Mouse (Mus musculus) C2C12 (cell line): ENCODE results near the gene Gm20605. TPM values are rescaled to one million over a fixed set of nuclear protein-coding genes. Genes with fewer than 3 reads are reported as not detected.

Experiments
- H3K27me3 ChIP-seq: one replicate; pipeline ENCODE4 v1.6.1; 2011; ENCODE audit not compliant: control insufficient read depth, insufficient read depth, insufficient read length
- H3K36me3 ChIP-seq: one replicate; pipeline ENCODE4 v1.6.1; 2011; ENCODE audit not compliant: control insufficient read depth, insufficient read depth
- H3K4me3 ChIP-seq: one replicate; pipeline ENCODE4 v1.5.1; 2011; ENCODE audit warnings: mild to moderate bottlenecking, control low read depth; ENCODE audit not compliant: poor library complexity, insufficient read depth, severe bottlenecking
- H3K79me2 ChIP-seq: one replicate; pipeline ENCODE4 v1.6.1; 2011; ENCODE audit not compliant: control insufficient read depth, insufficient read depth
- H3K79me3 ChIP-seq: one replicate; pipeline ENCODE4 v1.6.1; 2011; ENCODE audit warnings: low read depth, control low read depth
- H3ac ChIP-seq: one replicate; pipeline ENCODE3; 2011; ENCODE audit warnings: low read depth; ENCODE audit not compliant: control insufficient read depth, insufficient read length
- CEBPB ChIP-seq: IDR thresholded peaks from one replicate; pipeline ENCODE4 v1.6.1; 2011; ENCODE audit warnings: low read depth, mild to moderate bottlenecking, control low read depth, moderate library complexity
- CTCF ChIP-seq: IDR thresholded peaks from one replicate; pipeline ENCODE4 v1.5.1; 2011; ENCODE audit not compliant: control insufficient read depth, insufficient read depth, insufficient read length
- FOSL1 ChIP-seq: IDR thresholded peaks from one replicate; pipeline ENCODE4 v1.8.0; 2011; ENCODE audit warnings: mild to moderate bottlenecking, low read length; ENCODE audit not compliant: poor library complexity, insufficient read depth, severe bottlenecking
- MAX ChIP-seq: IDR thresholded peaks from one replicate; pipeline ENCODE4 v1.6.1; 2011; ENCODE audit warnings: mild to moderate bottlenecking, control low read depth
- MYOD1 ChIP-seq: IDR thresholded peaks from one replicate; pipeline ENCODE4 v1.6.1; 2011; ENCODE audit warnings: low read depth; ENCODE audit not compliant: control insufficient read depth, insufficient read length
- MYOG ChIP-seq: IDR thresholded peaks from one replicate; pipeline ENCODE4 v1.6.1; 2011; ENCODE audit not compliant: control insufficient read depth, insufficient read length; ENCODE audit errors: extremely low read depth
- USF1 ChIP-seq: IDR thresholded peaks from one replicate; pipeline ENCODE4 v1.6.1; 2011; ENCODE audit warnings: low read depth, mild to moderate bottlenecking, control low read depth, moderate library complexity
- polyA plus RNA-seq: library from polyadenylated mRNA; unstranded; fragments of >200 nt; fragmentation: generic; extraction: Trizol; gene quantifications from one replicate; pipeline ENCODE4 v1.2.1, GENCODE M21; 2012; ENCODE audit warnings: missing spikeins

Gene Gm20605
- polyA plus RNA-seq, 1 experiment: 5.0 TPM

- H3K36me3 ChIP-seq: no peaks in the 10 kb centered on the region
Measured at GRCm38 (mm10) chr5:137690531-137690930, 61.6 kb downstream of the Gm20605 start.

DNA sequence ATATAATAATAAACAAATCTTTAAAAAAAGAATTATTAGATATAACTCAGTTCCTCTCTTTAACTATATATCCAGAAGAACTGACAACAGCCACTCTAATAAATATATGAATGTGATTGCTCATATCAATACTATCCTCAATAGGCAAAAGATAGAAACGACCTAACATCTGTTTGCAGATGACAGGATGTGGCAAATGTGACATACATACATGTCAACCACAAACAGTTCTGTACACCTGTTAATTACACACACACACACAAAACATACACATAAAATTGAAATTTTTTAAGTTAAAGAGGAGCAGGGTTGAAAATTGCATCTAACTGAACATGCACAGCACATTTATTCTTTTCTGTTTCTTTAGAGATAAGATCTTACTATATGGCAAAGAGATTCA lies 62.9 kb downstream of the Gm20605 start:
- no peak overlapping the region for H3ac ChIP-seq
- H3K27me3 ChIP-seq: no peaks in the 10 kb centered on the region
- no peaks in the 10 kb centered on the region for H3K79me2 ChIP-seq
- TF ChIP-seq CEBPB (no peak), CTCF (no peak), FOSL1 (no peak), MYOG (no peak), MYOD1 (no peak), MAX (no peak), USF1 (no peak)
- no peaks in the 10 kb centered on the region for H3K79me3 ChIP-seq
- no peaks in the 10 kb centered on the region for H3K36me3 ChIP-seq
- no peak overlapping the region for H3K4me3 ChIP-seq

More at GRCm38 (mm10) chr5:137690531-137690930, 61.6 kb downstream of the Gm20605 start:
- Histone ChIP-seq H3K4me3 (no peak overlapping the region), H3ac (no peak overlapping the region), H3K79me2 (no peaks in the 10 kb centered on the region), H3K27me3 (no peaks in the 10 kb centered on the region), H3K79me3 (no peaks in the 10 kb centered on the region)
- TF ChIP-seq MYOG (no peak), MAX (no peak), FOSL1 (no peak), CEBPB (no peak)

Other genes with a start within 250 kb of the Gm20605 start
- 0.01 TPM for gene Zan, start 152.1 kb upstream of the Gm20605 start, polyA plus RNA-seq
- 63.5 TPM for gene Pop7, start 126.7 kb upstream of the Gm20605 start, polyA plus RNA-seq
- gene Gigyf1, start 110.6 kb upstream of the Gm20605 start, polyA plus RNA-seq: 6.9 TPM
- gene Epo, start 95.9 kb upstream of the Gm20605 start, polyA plus RNA-seq: not detected
- gene Gnb2, start 95.7 kb upstream of the Gm20605 start, polyA plus RNA-seq: 672 TPM
- gene Actl6b, start 75.7 kb upstream of the Gm20605 start, polyA plus RNA-seq: not detected
- gene Tfr2, start 59.3 kb upstream of the Gm20605 start, polyA plus RNA-seq: 0.14 TPM
- gene Mospd3, start 28.1 kb upstream of the Gm20605 start, polyA plus RNA-seq: 28.6 TPM
- gene Pcolce, start 15.4 kb upstream of the Gm20605 start, polyA plus RNA-seq: 651 TPM
- gene Fbxo24, start 173 bp upstream of the Gm20605 start, polyA plus RNA-seq: 0.29 TPM
- 27.5 TPM for gene Lrch4, start 54 bp upstream of the Gm20605 start, polyA plus RNA-seq
- gene Sap25, start 12.2 kb downstream of the Gm20605 start, polyA plus RNA-seq: 4.4 TPM
- 0.05 TPM for gene Irs3, start 16.5 kb downstream of the Gm20605 start, polyA plus RNA-seq
- 15.6 TPM for gene Agfg2, start 55.6 kb downstream of the Gm20605 start, polyA plus RNA-seq
- gene Nyap1, start 112.4 kb downstream of the Gm20605 start, polyA plus RNA-seq: 3.6 TPM
- 32.4 TPM for gene Tsc22d4, start 116.6 kb downstream of the Gm20605 start, polyA plus RNA-seq
- 42.7 TPM for gene Ppp1r35, start 149.7 kb downstream of the Gm20605 start, polyA plus RNA-seq
- 44.6 TPM for gene Mepce, start 158.5 kb downstream of the Gm20605 start, polyA plus RNA-seq
- gene Zcwpw1, start 158.6 kb downstream of the Gm20605 start, polyA plus RNA-seq: 0.73 TPM
- 0.06 TPM for gene Pilra, start 207.1 kb downstream of the Gm20605 start, polyA plus RNA-seq
- gene Pilrb1, start 228.9 kb downstream of the Gm20605 start, polyA plus RNA-seq: not detected
- not detected for gene Pilrb2, start 242.6 kb downstream of the Gm20605 start, polyA plus RNA-seq